Mouse (Mus musculus) forebrain, embryonic 16.5 days (tissue): ENCODE measurements at regions not wholly inside any gene's neighbourhood (a gene's known extent, or its start where the extent isn't known, plus 50 kb on each side); places are given as distances from the start of the nearest gene placed in this dataset.

Source experiments
- ATAC-seq: fragments of 200-750 bp; cut with Nextera tagmentation; 2 replicates; pipeline ENCODE4 v1.8.0; 2017; ENCODE audit warnings: mild to moderate bottlenecking, moderate library complexity
- H3K27ac ChIP-seq: fragments of 300-500 bp; sonication (generic); 2 replicates; pipeline ENCODE4 v1.5.1; 2014; ENCODE audit warnings: low read length, control low read depth
- H3K27me3 ChIP-seq: fragments of 300-500 bp; sonication (generic); replicated peaks from 2 replicates; pipeline ENCODE4 v1.6.1; 2014; ENCODE audit warnings: low read length; ENCODE audit not compliant: control insufficient read depth, insufficient read depth
- H3K36me3 ChIP-seq: fragments of 300-500 bp; sonication (generic); 2 replicates; pipeline ENCODE4 v1.6.1; 2014; ENCODE audit not compliant: control insufficient read depth, insufficient read depth
- H3K4me1 ChIP-seq: fragments of 300-500 bp; sonication (generic); replicated peaks from 2 replicates; pipeline ENCODE4 v1.6.1; 2014; ENCODE audit warnings: low read length; ENCODE audit not compliant: control insufficient read depth, insufficient read depth
- H3K4me2 ChIP-seq: fragments of 300-500 bp; sonication (generic); 2 replicates; pipeline ENCODE4 v1.6.1; 2014; ENCODE audit warnings: mild to moderate bottlenecking, low read length, control low read depth
- H3K4me3 ChIP-seq: fragments of 300-500 bp; sonication (generic); replicated peaks from 2 replicates; pipeline ENCODE4 v1.5.1; 2014; ENCODE audit warnings: mild to moderate bottlenecking, low read length, control low read depth
- H3K9ac ChIP-seq: fragments of 300-500 bp; sonication (generic); replicated peaks from 2 replicates; pipeline ENCODE4 v1.6.1; 2014; ENCODE audit warnings: low read depth, low read length, control low read depth
- H3K9me3 ChIP-seq: fragments of 300-500 bp; sonication (generic); 2 replicates; pipeline ENCODE4 v1.6.1; 2016; ENCODE audit warnings: low read length; ENCODE audit not compliant: control insufficient read depth
- WGBS: fragments of 180-500 bp; shearing (Covaris S2); extraction: QIAGEN DNeasy Blood & Tissue Kit; methylation state at CpG from one replicate; pipeline ENCODE4 v1.1.7; 2014; 5-methylcytosine and 5-hydroxymethylcytosine counted together

GRCm38 (mm10) chr2:123349625-123350346 lies 584.7 kb downstream of the Sqor start:
- Histone ChIP-seq H3K4me1 (peaks cover 7% of the 10 kb centered on the region; the same call in 1 of the 2 replicates), H3K4me3 (no peak overlapping the region), H3K9me3 (no peaks in the 10 kb centered on the region), H3K27ac (peak overlapping the region; percentile 71), H3K4me2 (no peak overlapping the region), H3K36me3 (no peaks in the 10 kb centered on the region), H3K27me3 (no peaks in the 10 kb centered on the region), H3K9ac (no peak overlapping the region)
- peak; percentile 93 for ATAC-seq
- WGBS: 40% methylated on average over 10 of the region's 10 CpGs

GRCm38 (mm10) chr2:123364204-123364603 lies 599.2 kb downstream of the Sqor start:
- Histone ChIP-seq H3K27me3 (no peaks in the 10 kb centered on the region), H3K9ac (no peak overlapping the region), H3K9me3 (no peaks in the 10 kb centered on the region), H3K27ac (no peak overlapping the region), H3K36me3 (no peaks in the 10 kb centered on the region), H3K4me1 (peaks cover 4% of the 10 kb centered on the region; the same call in 1 of the 2 replicates), H3K4me2 (no peak overlapping the region), H3K4me3 (no peak overlapping the region)
- ATAC-seq: peak; percentile 98

GRCm38 (mm10) chr2:123366571-123366970 lies 601.5 kb downstream of the Sqor start:
- H3K9ac ChIP-seq: no peak overlapping the region
- peaks cover 4% of the 10 kb centered on the region; the same call in 1 of the 2 replicates for H3K4me1 ChIP-seq
- no peaks in the 10 kb centered on the region for H3K9me3 ChIP-seq
- no peak overlapping the region for H3K4me2 ChIP-seq
- no peaks in the 10 kb centered on the region for H3K36me3 ChIP-seq
- H3K4me3 ChIP-seq: no peak overlapping the region
- H3K27me3 ChIP-seq: no peaks in the 10 kb centered on the region
- no peak for ATAC-seq
- H3K27ac ChIP-seq: no peak overlapping the region
- 94% methylated on average over 2 of the region's 2 CpGs for WGBS

- ATAC-seq: no peak
- Histone ChIP-seq H3K4me1 (no peaks in the 10 kb centered on the region), H3K4me3 (no peak overlapping the region), H3K9me3 (no peaks in the 10 kb centered on the region), H3K27ac (no peak overlapping the region), H3K4me2 (no peak overlapping the region), H3K27me3 (no peaks in the 10 kb centered on the region), H3K36me3 (no peaks in the 10 kb centered on the region), H3K9ac (no peak overlapping the region)
- WGBS: 54% methylated on average over 6 of the region's 6 CpGs
Observed at GRCm38 (mm10) chr2:123385622-123386418, 620.8 kb downstream of the Sqor start.

GRCm38 (mm10) chr2:123386773-123387604 lies 622.0 kb downstream of the Sqor start:
- Histone ChIP-seq H3K27me3 (no peaks in the 10 kb centered on the region), H3K9ac (no peak overlapping the region), H3K27ac (no peak overlapping the region), H3K4me2 (no peak overlapping the region), H3K4me1 (no peaks in the 10 kb centered on the region), H3K36me3 (no peaks in the 10 kb centered on the region), H3K4me3 (no peak overlapping the region), H3K9me3 (no peaks in the 10 kb centered on the region)
- 58% methylated on average over 7 of the region's 7 CpGs for WGBS
- peak; percentile 60; the same call in 1 of the 2 replicates for ATAC-seq

- H3K4me3 ChIP-seq: no peak overlapping the region
- ATAC-seq: peak; percentile 53
- no peaks in the 10 kb centered on the region for H3K27me3 ChIP-seq
- H3K4me1 ChIP-seq: no peaks in the 10 kb centered on the region
- WGBS: 60% methylated on average over 1 of the region's 1 CpGs
- H3K9me3 ChIP-seq: no peaks in the 10 kb centered on the region
- H3K4me2 ChIP-seq: no peak overlapping the region
- no peak overlapping the region for H3K27ac ChIP-seq
- no peak overlapping the region for H3K9ac ChIP-seq
- H3K36me3 ChIP-seq: no peaks in the 10 kb centered on the region
Observed at GRCm38 (mm10) chr2:123390981-123391380, 625.9 kb downstream of the Sqor start.

- Histone ChIP-seq H3K36me3 (no peaks in the 10 kb centered on the region), H3K9me3 (no peaks in the 10 kb centered on the region), H3K4me2 (no peak overlapping the region), H3K4me1 (no peaks in the 10 kb centered on the region), H3K4me3 (no peak overlapping the region), H3K27ac (no peak overlapping the region), H3K27me3 (no peaks in the 10 kb centered on the region), H3K9ac (no peak overlapping the region)
- no peak for ATAC-seq
- 79% methylated on average over 3 of the region's 3 CpGs for WGBS
Observed at GRCm38 (mm10) chr2:123394296-123394695, 629.3 kb downstream of the Sqor start.

- H3K4me1 ChIP-seq: peaks cover 4% of the 10 kb centered on the region; the same call in 1 of the 2 replicates
- no peaks in the 10 kb centered on the region for H3K27me3 ChIP-seq
- no peak for ATAC-seq
- H3K36me3 ChIP-seq: no peaks in the 10 kb centered on the region
- H3K27ac ChIP-seq: no peak overlapping the region
- 69% methylated on average over 1 of the region's 1 CpGs for WGBS
- no peak overlapping the region for H3K4me3 ChIP-seq
- H3K9me3 ChIP-seq: no peaks in the 10 kb centered on the region
- H3K4me2 ChIP-seq: no peak overlapping the region
- H3K9ac ChIP-seq: no peak overlapping the region
Observed at GRCm38 (mm10) chr2:123397551-123397950, 632.5 kb downstream of the Sqor start.

- no peaks in the 10 kb centered on the region for H3K27me3 ChIP-seq
- no peak overlapping the region for H3K4me2 ChIP-seq
- H3K4me1 ChIP-seq: peaks cover 4% of the 10 kb centered on the region; the same call in 1 of the 2 replicates
- no peak overlapping the region for H3K4me3 ChIP-seq
- H3K9ac ChIP-seq: no peak overlapping the region
- no peaks in the 10 kb centered on the region for H3K9me3 ChIP-seq
- peak; percentile 57; the same call in 1 of the 2 replicates for ATAC-seq
- no peak overlapping the region for H3K27ac ChIP-seq
- H3K36me3 ChIP-seq: no peaks in the 10 kb centered on the region
Observed at GRCm38 (mm10) chr2:123401064-123401463, 636.0 kb downstream of the Sqor start.
